Mouse (Mus musculus) megakaryocyte, embryonic 14.5 days (primary cell): ENCODE data around the gene Birc3. TPM values are rescaled to one million over a fixed set of nuclear protein-coding genes. Genes with fewer than 3 reads are reported as not detected.

Source experiments
- H3K27me3 ChIP-seq: replicated peaks from 2 replicates; pipeline ENCODE3; 2012; ENCODE audit warnings: inconsistent platforms
- H3K36me3 ChIP-seq: replicated peaks from 2 replicates; pipeline ENCODE3; 2012; ENCODE audit warnings: low read length, inconsistent platforms, mixed read lengths
- H3K4me1 ChIP-seq: 2 replicates; pipeline ENCODE4 v1.6.1; 2012; ENCODE audit warnings: inconsistent platforms
- H3K4me3 ChIP-seq: replicated peaks from 2 replicates; pipeline ENCODE3; 2012; ENCODE audit warnings: moderate library complexity, mild to moderate bottlenecking, inconsistent platforms
- H3K9me3 ChIP-seq: 2 replicates; pipeline ENCODE4 v1.6.1; 2012; ENCODE audit warnings: inconsistent platforms
- FLI1 ChIP-seq: IDR thresholded peaks from 2 replicates; pipeline ENCODE4 v1.6.1; 2012; ENCODE audit warnings: low read length, inconsistent platforms, mixed read lengths
- GATA1 ChIP-seq: IDR thresholded peaks from 3 replicates; pipeline ENCODE4 v1.6.1; 2012; ENCODE audit warnings: mixed read lengths, low read length, inconsistent platforms, borderline replicate concordance
- polyA plus RNA-seq: library from polyadenylated mRNA; stranded (reverse); fragments of >175 nt; gene quantifications from 2 replicates; pipeline ENCODE4 v1.2.3, GENCODE M21; 2012; ENCODE audit warnings: low replicate concordance; ENCODE audit not compliant: insufficient read depth

Birc3 gene
- polyA plus RNA-seq, 1 experiment, result 6.0 TPM

DNA sequence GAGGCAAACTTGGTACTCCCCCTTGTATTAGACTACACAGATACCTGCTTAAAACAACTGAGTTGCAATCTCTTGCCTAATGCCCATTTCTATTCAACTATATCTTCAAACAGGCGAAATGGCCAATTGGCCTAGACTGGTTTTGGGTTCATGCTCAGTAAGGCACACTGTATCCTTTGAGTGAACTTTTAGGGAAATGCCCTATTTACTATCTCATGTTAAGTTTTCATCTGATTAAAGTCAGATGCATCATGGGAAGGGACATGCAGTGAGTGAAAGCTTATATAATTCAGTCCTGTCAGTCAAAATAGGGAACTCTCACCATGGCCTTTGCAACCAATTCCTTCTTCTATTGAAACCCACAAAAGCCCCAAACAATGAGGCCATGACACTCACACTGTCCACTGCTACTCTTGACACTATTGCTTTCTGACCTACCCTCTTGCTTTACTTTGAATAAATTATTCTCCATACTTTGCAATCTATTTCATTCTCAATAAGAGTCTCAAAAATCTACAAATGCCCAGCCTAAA lies 26.3 kb downstream of the Birc3 start:
- peaks cover 37% of the 10 kb centered on the region for H3K4me1 ChIP-seq
- H3K4me3 ChIP-seq, result no peak overlapping the region
- H3K9me3 ChIP-seq, result no peaks in the 10 kb centered on the region
- TF ChIP-seq GATA1, result no peak
- TF ChIP-seq FLI1, result no peak
- H3K27me3 ChIP-seq, result no peaks in the 10 kb centered on the region
- H3K36me3 ChIP-seq, result peaks cover 43% of the 10 kb centered on the region

DNA sequence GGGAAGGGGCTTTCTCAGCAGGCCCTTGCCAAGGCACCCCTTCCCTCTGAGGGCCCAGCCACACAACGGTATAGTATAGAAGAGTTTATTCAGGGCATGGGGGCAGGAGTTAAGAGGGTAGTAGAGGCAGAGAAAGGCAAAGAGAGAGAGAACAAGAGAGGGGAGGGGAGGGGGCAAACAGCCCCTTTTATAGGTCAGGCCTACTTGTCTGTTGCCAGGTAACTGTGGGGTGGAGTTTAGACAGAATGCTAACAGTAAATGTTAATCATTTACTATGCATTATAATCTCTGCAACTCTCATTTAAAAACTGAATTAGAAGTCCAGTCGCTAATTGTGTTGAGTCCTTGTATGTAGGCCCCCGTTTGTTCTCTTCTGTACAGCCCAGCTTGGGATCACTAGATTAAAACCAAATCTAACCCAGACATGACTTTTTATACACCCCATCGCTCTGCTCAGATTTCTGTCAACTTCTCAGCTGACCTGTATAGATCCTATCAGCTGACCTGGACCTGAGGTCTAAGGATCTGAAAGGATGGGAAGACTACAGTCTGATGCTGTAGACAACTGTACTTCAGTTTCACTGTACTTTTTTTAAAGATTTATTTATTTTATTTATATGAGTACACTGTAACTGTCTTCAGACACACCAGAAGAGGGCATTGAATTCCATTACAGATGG lies 27.6 kb downstream of the Birc3 start:
- no peak for TF ChIP-seq GATA1
- TF ChIP-seq FLI1, result no peak
- no peaks in the 10 kb centered on the region for H3K27me3 ChIP-seq
- no peak overlapping the region for H3K4me3 ChIP-seq
- H3K4me1 ChIP-seq, result peaks cover 37% of the 10 kb centered on the region
- H3K9me3 ChIP-seq, result no peaks in the 10 kb centered on the region
- H3K36me3 ChIP-seq, result peaks cover 32% of the 10 kb centered on the region

DNA sequence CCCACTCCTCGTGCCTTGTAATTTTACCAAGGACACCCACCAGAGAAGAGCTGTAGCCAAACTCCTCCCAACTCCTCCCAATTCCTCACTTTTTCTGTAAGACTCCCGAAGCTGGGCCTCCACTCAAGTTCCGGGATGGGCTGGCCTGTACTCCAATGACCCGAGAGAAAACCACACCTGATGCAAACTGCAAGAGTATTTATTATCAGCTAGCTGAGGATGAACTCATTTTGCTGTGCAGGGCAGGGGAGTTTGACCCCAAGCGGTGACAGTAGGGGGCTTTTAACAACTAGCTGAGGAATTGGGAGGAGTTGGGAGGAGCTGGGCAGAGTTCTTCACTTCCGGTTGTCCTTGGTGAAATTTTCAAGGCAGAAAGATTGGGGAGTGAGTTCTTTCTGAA lies 31.8 kb downstream of the Birc3 start:
- Histone ChIP-seq H3K4me3 (no peak overlapping the region), H3K9me3 (no peaks in the 10 kb centered on the region), H3K27me3 (no peaks in the 10 kb centered on the region), H3K4me1 (peaks cover 34% of the 10 kb centered on the region), H3K36me3 (no peaks in the 10 kb centered on the region)
- TF ChIP-seq FLI1 (no peak), GATA1 (no peak)

DNA sequence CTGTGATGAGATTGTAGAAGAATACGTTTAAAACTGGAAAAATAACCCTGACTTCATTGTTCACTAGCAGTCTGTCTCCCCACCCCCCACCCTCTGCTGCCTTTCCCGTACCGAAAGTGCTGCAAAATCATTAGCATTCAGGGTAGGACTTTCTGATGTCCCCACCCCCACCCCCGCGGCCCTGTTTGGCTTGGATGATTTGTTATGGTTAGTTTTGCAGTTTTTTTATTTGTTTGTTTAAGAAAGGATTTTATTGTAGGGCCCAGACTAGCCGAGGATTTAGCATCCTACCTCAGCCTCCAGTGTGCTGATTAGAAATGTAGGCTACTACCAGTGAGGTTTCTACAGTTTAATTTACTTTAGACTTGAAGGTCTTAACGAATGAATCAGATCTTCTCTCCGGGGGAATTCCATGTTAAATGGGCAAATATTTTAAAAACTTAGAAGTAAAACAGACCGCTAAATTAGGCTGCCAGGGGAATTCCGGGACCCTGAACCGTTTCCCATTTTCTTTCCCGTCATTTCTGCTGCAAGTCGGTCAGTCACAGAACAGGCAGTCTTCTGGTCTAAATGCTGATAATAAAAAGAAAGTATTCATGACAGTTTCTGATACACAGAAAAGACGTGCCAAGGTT lies 35.1 kb downstream of the Birc3 start:
- peaks cover 34% of the 10 kb centered on the region for H3K4me1 ChIP-seq
- H3K9me3 ChIP-seq, result no peaks in the 10 kb centered on the region
- TF ChIP-seq FLI1, result no peak
- TF ChIP-seq GATA1, result no peak
- H3K4me3 ChIP-seq, result peak overlapping the region; percentile 97
- H3K36me3 ChIP-seq, result peaks cover 21% of the 10 kb centered on the region
- H3K27me3 ChIP-seq, result no peaks in the 10 kb centered on the region

DNA sequence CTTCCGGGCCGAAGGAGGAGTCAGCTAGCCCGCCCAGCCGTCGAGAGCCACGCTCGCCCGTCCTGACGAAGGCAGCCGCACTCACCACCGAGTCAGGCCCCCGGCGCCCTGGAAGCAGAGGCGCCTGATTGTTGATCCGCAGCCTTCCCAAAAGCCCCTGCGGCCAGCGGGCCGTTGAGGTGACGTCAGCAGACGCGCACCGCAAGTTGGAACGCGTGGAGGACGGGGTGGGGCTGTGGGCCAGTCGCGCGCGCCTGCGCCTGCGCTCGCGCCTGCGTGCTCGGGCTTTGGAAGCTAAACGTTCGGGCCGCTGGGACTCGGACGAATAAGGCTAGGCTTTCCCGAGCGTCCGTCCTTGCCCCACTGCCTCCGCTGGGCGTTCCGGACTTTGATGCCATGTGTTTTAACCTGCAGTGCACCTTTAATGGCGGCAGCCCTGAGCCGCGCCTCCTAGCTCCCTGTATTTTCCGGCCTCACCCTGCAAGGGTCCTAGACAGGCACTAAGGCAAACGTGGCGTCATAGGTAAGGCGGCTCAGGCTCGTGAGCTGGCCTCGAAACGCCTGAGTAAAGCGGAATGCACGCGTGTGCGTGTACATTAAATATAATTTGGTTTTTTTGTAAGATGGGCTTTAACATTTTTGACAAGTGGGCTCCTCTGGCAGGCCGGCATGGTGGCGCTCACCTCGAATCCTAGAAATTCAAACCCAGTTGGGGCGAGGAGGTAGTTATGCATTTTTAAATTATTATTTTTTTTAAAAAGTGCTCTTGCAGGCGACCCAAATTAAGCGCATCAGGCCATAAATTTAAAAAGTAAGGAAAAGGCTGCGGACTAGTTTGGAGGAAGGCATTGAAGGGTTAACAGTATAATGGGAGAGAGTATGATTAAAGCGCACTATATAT lies 35.8 kb downstream of the Birc3 start, which contains the start of gene Birc2:
Gene Birc2, minus strand, starts transcription at position 160 of the 901 bp plus-strand sequence.
- peaks cover 28% of the 10 kb centered on the region for H3K36me3 ChIP-seq
- H3K9me3 ChIP-seq, result no peaks in the 10 kb centered on the region
- TF ChIP-seq GATA1 (no peak), FLI1 (no peak)
- no peaks in the 10 kb centered on the region for H3K27me3 ChIP-seq
- peak within 1 kb of the TSS; percentile 97 for H3K4me3 ChIP-seq
- peaks cover 34% of the 10 kb centered on the region for H3K4me1 ChIP-seq

DNA sequence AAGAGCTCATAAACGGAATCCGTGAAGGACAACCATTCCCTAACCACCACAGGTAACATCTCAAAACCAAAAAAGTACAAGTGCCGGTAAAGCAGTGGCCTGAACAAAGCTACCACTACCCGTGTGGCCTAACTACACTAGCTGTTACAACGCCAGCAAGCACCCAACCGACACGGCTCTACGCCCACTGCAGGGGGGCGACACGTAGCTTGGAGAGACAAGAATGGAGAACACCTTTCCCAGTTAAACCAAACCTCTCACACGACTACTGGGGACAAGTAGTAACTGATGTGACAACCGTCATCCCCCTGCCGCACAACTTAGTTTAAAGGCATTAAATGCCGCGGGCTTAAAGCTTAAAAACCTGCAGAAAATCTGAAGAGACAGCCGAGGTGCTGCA lies 36.7 kb downstream of the Birc3 start:
- Histone ChIP-seq H3K36me3 (peaks cover 29% of the 10 kb centered on the region), H3K4me3 (peak overlapping the region; percentile 97), H3K4me1 (peaks cover 39% of the 10 kb centered on the region), H3K9me3 (no peaks in the 10 kb centered on the region), H3K27me3 (no peaks in the 10 kb centered on the region)
- TF ChIP-seq GATA1 (no peak), FLI1 (no peak)

DNA sequence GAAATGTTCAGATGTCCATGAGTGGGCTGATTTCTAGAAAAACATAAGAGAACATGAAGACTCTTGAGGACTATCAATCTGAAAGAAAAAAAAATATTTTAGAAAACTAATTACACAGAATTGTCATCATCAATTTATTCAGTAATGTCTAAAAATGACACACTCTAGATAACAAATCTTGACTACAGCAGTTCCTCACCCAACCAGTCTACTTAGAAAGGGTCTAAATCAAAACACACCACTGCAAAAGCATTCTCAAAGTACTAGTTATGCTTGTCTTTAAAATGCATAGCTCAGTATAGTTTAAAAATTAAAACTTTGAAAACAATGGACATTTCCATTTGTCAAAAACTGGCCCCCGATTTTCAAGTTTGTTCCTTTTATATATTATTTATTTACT lies 37.7 kb downstream of the Birc3 start:
- H3K9me3 ChIP-seq, result no peaks in the 10 kb centered on the region
- H3K36me3 ChIP-seq, result peaks cover 29% of the 10 kb centered on the region
- H3K27me3 ChIP-seq, result no peaks in the 10 kb centered on the region
- peaks cover 44% of the 10 kb centered on the region for H3K4me1 ChIP-seq
- H3K4me3 ChIP-seq, result no peak overlapping the region
- TF ChIP-seq GATA1 (no peak), FLI1 (no peak)

DNA sequence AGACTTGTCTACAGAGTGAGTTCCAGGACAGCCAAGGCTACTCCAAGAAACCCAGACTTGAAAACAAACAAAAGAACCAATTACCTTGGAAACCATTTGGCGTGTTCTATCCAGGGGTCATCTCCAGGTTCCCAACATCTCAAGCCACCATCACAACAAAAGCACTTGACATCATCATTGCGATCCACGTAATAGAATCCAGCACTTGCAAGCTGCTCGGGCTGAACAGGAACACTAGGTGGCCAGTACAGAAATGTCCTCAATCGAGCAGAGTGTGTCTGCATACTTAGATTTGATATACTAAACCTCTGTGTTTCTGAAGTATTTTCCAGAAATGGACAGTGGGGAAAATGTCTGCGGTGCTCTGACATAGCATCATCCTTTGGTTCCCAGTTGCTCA lies 39.6 kb downstream of the Birc3 start:
- no peak for TF ChIP-seq FLI1
- no peak for TF ChIP-seq GATA1
- H3K4me1 ChIP-seq, result peaks cover 60% of the 10 kb centered on the region
- H3K4me3 ChIP-seq, result peak overlapping the region; percentile 75
- H3K27me3 ChIP-seq, result no peaks in the 10 kb centered on the region
- H3K9me3 ChIP-seq, result no peaks in the 10 kb centered on the region
- peaks cover 32% of the 10 kb centered on the region for H3K36me3 ChIP-seq
